Mouse (Mus musculus) T-helper 1 cell (primary cell): ENCODE data around the gene Wdr38.

Experiments used
- in situ Hi-C: fragments of 300-600 bp; cut with MboI, MseI; formaldehyde crosslinking; loops from one replicate; pipeline ENCODE4 v1.15.1; 2025; ENCODE audit warnings: high pct_unique_total_duplicates

Wdr38 gene

DNA sequence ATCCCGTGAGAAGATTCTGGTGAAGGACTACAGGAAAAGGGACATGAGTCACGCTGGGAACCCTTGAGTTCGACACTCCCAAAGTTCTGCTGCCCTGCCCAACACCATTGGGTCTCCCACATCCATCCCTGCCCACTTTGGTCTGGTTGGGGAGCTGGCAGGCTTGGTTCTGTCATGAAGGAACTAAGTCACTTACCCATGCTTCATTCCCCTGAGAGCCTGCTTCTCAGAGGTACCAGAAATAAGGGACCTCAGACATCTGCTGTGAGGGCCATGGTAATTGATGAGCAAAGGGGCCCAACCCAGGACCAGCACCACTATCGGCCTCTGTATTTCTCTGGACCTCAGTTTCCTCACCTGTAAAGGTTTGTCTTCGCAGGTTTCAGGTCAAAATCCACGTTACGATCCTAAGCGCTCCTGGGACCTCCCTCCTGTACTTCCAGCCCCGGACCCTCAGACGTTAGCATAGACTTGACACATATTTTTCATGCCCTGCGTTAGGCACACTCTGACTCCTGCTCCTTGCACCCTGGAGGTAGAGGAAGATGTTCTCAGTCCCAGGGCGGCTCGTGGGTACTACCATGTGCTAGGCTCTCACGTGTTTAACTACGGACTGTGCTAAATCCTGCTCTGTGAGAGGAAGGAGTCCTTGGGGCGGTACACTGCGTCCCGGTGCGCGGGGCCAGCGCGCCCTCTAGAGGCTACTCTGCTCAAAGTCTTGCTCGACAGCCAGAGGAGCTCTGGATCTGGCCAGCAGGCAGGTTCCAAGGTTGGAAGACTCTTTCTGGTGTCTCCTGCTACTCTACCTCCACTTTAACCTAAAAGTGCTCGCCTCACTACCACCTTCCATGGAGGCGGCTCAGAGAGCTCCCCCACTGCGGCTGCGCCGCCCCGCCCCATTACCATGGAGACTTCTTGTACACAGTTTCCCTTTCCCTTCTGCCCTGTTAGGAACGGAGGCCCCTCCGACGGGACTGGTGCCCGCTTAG, at the start of gene Wdr38:
TSS of gene Wdr38 (plus strand) at position 91 of the 989 bp plus-strand sequence.
- in situ Hi-C loops: loop anchor here (5.0 kb wide), 1 partner anchor 65 kb away; the partner anchor contains the start of gene Olfml2a

DNA sequence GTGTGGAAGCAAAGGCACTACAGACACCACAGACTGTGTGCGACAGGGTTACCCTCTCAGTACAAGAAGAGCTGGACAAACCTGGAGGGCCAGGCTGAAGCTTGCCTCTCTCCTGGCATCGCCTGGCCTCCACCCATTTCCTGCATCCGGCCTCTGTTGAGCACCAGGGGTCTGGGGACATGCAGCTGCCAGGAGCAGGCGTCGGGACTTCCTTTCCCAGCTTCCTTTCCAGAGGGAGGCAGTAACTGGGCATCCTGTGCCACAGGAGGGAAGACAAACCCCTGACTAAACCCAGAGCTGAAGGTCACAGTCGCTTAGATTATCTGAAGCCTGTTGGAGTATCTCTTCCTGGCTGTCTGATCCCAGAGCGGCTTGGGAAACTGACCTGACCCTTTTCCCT, 49.7 kb upstream of the Wdr38 start:
- in situ Hi-C loops: loop anchor here (25.0 kb wide), 1 partner anchor 1510 kb away; the partner anchor contains the start of genes Rabgap1, Zbtb26 and Zbtb6

DNA sequence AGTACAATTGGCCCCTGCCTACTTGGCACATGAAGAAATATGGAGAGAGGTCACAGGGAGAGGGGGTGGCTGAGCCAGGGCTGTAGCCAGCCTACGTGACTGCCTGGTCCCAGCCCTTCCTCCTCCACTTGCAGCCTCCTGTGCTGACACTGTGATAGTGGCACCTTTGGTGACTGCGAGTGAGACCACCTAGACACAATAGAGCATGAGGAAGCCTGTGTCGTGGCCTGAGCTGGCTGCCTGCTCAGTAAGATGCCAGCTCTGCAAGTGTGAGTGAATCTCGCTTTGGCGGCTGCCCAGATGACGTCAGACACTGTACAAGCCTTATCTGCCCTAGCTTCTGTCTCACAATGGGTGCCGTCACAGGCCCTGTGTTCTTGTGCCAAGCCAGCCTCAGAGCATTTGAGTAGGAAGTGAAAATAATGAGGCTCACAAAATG, 47.0 kb upstream of the Wdr38 start:
- in situ Hi-C loops: no loop called here

DNA sequence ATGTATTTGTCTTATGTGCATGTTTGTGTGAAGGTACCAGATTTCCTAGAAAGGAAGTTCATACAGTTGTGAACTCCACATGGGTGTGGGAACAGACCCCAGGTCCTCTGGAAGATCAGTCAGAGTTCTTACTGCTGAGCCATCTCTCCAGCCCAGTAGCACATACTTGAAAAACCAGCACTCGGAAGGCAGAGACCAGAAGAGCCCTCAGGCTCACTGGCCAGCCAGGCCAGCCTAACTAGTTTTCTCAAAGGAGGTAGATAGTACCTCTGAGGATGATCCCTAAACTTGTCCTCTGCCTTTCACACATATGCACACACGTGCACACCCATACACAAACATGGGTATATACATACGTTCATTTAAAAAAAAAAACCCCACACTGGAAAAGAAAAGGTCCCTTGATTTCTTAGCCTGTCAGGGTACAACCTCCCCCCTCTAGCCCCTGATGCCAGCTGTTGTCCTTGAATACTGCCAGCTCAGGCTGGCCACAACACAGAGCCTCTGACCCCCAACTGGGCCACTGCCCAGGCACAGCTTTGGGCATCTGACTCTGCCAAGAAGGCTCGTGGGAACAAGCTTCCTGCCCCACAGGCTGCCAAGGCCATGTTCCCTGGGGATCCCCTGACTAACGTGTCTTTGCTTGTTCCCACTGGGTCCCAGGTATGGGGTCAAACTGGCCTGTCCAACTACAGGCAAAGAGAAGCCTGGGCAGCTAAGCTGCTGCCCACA, 44.0 kb upstream of the Wdr38 start:
- in situ Hi-C loops: no loop called here

DNA sequence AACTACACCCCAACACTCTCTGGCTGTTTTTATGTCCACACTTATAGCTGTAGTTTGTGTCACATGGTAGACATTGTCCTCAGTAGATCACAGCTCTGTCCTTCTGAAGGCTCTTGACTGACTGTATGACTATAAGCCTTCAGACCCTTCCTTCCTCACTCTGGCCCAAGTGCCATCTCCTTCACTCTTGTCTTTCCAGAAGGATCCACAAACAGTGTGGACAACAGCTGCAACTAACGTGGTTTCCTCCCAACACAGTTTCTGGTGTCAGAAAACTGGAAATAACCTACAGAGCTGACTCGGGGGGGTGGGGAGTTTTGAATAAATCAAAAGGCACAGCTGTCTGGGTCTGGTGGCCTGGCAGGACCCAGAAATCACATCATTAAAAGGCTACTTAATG, 41.2 kb upstream of the Wdr38 start:
- in situ Hi-C loops: no loop called here

DNA sequence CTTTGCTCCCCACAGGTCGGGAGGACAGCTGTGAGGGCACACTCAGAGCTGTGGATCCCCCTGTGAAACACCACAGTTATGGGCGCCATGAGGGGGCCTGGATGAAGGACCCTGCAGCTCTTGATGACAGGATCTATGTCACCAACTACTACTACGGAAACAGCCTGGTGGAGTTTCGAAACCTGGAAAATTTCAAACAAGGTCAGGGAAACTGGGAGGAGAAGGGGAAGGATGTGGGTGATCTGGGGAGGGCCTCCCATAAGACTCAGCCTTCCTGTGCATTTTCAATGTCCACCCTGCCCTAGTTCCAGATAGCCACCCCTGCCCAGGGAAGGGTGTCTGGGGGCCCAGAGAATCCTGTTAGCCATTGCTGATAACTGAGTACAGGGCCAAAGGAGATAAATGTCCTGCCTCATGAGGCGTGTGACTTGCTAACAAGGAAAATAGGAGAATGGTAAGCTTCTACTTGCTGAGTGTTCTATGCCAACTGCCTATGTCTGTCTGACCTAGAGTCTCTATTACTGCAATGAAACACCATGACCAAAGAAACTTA, 39.5 kb upstream of the Wdr38 start:
- in situ Hi-C loops: no loop called here

DNA sequence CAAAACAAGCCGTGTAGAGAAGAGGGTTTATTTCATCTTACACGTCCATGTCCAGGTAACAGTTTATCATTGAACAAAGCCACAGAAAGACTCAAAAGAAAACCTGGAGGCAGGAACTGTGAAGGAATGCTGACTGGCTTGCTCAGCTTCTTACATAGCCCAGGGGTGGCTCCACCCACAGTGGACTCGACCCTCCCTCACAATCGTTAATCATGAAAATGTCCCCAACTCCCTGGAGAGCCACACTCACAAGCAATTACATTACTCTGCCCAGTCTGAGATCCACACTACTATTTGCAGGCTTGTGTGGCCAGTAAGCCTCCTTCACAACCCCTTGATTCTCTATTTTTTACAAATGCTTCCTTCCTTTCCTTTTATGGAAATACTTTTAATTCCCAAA, 33.1 kb upstream of the Wdr38 start:
- in situ Hi-C loops: no loop called here

DNA sequence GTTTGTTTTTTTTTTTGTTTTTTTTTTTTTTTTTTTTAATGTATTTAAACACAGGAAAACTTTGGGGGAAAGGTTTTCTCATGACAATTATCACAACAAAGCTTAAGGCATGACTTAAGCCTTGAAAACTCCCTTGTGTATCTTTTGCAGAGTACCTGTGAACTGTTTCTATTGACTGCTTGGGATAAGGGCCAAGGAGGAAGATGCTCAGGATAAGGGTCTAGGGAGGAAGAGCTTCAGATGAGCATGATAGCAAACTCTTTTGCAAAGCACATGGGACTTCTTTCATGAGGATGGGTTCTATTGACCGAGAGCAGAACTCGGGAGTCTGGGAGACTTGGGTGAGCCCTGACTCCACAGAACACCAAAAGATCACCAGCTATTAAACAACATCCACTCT, 27.6 kb upstream of the Wdr38 start:
- in situ Hi-C loops: no loop called here

DNA sequence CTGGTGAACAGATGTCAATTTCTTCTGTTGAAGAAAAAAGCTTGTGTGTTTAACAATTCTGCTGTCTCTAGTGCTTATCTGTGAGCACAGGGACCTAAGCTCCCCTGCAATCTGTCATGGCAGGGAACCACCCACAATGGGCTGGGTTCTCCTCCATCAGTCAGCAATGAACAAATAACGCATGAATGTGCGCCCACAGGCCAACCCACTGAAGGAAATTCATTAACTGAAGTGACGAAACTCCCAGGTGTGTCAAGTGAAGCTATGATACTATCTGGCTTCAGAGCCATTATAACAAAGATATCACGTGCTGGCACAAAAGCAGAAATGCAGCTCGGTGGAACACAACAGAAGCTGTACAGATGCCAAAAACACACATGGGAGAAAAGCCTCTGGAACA, 27.2 kb upstream of the Wdr38 start:
- in situ Hi-C loops: no loop called here

DNA sequence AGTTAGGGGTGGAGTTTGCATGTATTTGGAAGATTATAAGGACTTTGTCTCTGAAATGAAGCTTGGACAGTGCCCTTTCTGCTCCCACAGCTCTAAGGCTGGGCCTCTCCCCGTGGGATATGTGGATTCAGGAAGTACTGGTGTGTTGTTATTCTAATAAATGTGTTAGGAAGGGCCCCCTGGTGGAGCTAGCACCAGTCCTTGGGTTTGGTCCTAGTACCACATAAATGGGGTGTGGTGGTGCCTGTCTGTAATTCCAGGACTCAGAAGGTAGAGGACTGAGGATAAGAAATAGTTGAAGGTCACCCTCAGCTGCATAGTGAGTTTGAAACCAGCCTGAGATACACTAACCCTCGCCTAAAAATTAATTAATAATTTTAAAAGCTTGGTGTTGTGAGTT, 24.1 kb upstream of the Wdr38 start:
- in situ Hi-C loops: no loop called here

DNA sequence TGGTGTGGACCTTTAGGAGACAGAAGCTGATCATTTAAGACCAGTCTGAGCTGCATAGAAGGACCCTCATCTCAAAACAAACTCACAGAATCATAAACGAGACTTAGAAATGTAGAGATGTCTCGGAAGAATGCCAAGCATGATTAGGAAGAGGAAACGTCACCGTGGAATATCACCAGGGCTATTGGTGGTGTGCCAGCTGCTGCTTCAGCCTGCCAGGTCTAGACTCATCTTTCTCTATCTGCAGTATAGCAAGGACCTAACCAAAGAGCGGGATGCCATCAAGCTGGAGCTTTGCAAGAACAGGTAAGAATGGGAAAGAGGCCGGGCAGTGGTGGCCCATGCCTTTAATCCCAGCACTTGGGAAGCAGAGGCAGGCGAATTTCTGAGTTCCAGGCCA, 23.6 kb upstream of the Wdr38 start:
- in situ Hi-C loops: no loop called here

DNA sequence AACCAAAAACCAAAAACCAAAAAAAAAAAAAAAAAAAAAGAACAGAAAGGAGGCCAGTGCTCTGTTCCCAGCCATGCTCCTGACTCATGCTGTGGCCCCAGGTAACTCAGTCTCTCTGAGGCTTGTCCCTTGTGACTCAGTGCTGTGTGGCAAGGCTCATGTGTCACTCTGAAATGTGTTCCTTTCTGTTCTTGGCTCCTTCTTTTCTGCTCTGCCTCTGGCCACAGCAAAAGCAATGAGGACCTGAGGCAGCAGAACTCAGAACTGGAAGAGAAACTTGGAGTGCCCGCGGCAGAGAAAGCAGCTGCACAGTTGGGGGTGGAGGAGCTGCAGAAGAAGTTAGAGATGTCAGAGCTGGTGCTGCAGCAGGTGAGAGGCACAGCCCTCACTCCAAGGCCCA, 23.1 kb upstream of the Wdr38 start:
- in situ Hi-C loops: no loop called here

DNA sequence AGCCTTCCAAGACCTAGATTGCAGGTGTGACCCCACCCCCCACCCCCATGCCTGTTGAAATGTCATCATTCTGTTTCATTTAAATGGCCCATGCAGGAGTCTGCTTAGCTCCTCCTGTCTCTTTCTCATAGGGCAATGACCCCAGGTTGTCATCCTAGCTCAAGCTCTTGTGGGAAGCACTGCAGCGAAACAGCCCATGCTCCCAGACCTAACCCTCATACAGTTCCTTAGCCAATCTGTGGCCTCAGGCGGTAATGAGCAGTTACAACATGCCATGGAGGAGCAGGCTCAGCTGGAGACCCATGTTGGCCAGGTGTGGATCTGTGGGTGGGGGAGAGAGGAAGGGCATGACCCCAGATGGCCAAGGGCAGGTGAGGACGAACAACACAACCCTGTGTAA, 22.1 kb upstream of the Wdr38 start:
- in situ Hi-C loops: no loop called here

DNA sequence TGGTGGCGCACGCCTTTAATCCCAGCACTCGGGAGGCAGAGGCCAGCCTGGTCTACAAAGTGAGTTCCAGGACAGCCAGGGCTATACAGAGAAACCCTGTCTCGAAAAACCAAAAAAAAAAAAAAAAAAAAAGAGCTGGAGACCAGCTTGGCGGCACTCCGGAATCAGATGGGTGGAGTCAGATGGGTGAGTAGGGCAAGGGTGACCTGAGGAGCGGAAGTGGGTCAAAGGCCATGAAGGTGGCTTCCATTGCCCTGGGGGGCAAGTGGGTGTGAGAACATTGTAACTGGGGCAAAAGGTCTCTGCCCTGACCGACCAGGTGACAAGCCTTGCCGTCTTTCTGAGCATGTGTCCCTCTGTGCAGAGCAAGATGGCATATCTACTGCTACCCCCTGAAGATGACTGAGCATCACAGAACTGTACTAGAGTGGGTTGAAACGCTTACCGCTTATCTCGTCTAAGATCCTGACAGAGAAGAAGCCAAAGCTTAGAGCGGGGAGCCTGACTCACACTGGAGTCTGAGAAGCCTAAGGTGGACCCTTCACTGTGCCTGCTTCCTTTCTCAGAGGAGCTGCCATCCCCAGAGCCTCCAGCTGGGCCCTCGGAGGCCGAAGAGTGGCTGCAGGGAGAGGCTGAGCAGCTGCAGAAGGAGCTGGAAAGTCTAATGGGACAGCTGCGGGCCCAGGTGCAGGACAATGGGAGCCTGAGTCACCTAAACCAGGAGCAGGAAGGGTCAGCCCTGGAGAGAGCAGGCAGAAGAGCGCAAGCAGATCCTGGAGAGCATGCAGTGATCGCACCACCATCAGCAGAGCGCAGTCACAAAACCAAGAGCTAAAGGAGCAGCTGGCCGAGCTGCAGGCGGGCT, 21.1 kb upstream of the Wdr38 start:
- in situ Hi-C loops: no loop called here

DNA sequence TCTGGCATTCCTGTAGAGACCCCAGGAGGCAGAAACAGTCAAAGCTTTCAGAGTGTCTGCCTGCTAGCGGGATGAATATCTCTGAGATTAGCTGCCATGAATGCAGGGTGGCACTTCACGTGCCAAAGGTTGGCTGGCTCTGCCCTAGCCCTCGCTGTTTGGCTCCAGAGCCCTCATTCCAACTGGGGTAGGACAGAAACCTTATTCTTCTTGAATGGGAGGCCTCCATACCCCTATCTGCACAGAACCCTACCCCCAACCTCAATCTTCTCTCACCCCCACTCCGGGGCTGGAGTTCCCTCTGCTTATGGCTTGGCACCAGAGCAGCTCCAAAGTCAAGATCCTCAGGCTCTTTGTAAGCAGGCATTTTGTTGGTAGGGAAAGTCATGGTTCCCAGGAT, 19.4 kb upstream of the Wdr38 start:
- in situ Hi-C loops: no loop called here

DNA sequence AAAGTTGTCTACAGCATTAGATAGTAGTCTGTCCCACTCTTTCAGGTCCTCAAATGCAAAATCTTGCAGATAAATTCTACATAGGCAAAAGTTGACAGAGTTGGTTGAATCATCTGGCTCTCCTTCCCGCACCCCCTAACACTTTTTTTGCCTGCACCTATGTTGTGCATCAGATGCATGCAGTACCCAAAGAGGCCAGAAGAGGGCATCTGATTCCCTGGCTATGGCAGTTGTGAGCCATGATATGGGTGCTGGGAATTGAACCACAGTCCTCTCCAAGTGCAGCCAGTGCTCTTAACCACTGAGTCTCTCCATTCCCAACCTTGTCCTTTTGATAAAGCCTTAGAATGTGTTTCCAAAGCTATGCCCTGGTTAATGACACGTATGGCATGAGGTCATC, 13.8 kb upstream of the Wdr38 start:
- in situ Hi-C loops: no loop called here

DNA sequence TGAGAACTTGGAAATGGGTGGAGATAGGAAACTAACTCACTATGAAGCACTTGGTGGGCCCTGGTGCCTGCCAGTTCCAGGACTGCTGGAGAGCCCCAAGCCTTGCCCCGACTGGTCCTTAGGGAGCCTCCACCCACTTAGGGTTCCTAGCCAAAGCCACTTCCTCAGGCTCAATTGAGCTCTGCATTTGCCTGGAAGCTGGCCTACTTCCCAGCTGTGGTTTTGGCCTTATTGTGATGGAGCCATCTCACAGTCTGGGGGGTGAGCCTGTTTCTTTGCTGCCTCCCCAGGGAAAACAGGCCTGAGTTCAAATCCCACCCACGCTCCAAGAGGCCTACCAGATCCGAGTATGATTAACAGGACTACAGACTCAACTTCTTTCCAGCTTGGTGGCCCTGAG, 10.7 kb upstream of the Wdr38 start:
- in situ Hi-C loops: no loop called here

DNA sequence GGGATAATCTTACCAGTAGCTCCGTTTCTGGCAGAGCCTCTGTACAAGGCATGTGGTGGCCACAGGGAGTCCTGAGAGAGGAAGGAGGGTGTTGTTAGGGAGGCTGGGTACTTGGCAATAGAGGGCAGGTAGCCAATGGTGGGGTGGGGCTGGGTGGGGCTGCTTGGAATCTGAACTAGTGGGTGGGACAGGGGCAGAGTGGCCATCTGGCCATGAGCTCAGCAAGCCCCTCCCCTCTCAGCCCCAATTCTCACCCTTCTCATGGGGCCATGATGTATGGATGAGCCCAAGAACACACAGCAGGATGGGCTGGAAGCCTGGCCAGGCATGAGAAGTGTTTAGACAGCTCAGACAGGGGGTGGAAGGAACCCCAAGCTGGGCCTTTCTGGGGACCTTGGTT, 9.9 kb upstream of the Wdr38 start:
- in situ Hi-C loops: no loop called here

DNA sequence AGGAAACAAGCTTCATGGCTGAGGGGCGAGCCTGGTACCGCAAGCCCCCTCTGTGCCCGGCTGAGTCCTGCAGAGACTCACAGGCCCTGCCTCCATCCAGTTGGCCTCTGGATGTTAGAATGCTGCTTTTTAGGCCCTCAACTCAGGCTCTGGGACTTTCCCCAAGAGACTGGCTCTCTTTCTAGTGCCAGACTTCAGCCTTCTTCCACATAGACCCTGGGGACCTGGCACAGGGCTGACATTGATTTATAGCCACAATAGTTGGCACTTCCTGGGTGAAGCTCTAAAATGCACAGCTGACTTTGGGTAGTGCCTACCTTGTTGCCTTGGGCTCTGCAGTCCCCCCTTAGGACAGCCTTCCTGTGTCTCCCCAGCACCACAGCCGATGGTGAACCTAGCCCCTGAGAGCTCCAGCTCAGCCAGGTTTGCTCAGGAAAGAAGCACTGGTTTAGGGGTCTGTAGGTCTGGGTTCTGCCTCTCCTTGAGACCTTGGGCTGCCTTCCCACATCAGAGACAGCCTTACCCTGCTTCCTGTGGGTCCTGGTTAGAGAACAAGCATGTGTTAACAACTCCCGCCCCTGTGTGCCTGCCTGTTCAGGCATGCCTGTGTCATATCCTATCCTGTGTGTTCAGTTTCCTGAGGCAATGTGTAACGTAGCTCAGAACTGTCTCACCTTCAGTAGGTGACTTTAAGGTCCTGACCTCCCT, 9.3 kb upstream of the Wdr38 start:
- in situ Hi-C loops: no loop called here

DNA sequence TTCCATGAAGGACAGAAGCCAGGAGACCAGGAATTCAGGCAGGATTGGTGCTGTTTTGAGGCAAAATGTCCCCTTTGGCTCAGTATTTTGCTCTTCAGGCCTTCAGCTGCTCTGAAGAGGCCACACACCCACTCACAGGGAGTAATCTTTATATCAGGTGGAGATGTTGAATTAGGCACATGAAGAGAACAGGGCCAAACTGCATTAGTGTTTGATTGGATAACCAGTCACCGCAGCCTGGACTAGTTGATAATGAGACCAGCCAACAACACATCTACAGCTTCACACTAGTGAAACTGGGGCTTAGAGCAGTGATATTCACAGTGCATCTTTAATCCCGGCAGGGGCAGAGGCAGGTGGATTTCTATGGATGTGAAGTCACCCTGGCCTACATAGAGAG, 8.3 kb upstream of the Wdr38 start:
- in situ Hi-C loops: no loop called here

DNA sequence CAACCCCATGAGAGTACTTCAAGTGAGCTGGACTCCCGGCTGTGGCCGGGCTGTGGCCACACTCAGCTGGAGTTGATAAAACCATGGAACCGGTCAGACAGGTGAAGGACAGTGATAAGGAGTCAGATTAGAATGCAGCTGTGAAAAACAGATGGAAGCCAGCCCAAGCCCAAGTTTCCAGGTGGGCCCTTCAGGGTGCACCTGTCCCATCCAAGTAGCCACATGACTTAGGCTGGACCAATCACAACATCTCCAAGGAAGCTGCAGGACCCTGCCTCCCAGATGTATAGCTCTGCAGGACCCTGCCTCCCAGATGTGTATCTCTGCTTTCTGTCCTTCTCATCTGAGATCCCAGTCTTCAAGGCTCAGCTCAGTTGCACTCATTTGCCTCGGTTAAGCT, 5.3 kb upstream of the Wdr38 start:
- in situ Hi-C loops: no loop called here
